Mouse (Mus musculus) right cerebral cortex, postnatal 10 days (tissue): ENCODE data around the gene Dlx5.
A peak's percentile ranks its signal among the peaks of the same experiment; 100 is the strongest.

ENCODE experiments used
- DNase-seq, 2 experiments: peaks; one replicate each; pipeline ENCODE4 v3.0.0; 2021; ENCODE audit warnings: low spot score in 2 of 2

Gene Dlx5

DNA sequence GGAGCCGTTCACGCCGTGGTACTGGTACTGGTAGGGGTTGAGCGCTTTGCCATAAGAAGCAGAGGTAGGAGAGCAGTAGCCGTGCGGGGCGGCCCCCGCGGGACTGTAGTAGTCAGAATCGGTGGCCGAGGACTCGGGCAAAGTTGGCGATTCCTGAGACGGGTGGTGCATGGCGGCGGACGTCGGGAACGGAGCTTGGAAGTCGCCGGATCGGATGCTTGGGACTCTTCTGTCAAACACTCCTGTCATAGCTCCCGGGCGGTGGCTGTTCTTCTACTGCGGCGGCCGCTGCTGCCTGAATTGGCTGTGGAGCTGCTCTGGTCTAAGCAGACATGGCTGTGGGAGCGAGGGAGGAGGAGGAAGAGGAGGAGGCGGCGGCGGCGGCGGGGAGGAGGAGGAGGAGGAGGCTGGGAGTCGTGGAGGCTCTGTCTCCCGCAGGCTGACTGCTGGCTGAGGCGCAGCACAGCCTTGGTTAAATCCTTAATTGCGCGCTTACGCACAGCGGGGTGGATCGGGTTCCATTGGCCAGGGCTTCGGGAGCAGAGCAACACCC, at the start of gene Dlx5:
Gene Dlx5, minus strand, starts transcription at position 448 of the 553 bp plus-strand sequence.
- DNase-seq: peak; percentile 81 to 86

DNA sequence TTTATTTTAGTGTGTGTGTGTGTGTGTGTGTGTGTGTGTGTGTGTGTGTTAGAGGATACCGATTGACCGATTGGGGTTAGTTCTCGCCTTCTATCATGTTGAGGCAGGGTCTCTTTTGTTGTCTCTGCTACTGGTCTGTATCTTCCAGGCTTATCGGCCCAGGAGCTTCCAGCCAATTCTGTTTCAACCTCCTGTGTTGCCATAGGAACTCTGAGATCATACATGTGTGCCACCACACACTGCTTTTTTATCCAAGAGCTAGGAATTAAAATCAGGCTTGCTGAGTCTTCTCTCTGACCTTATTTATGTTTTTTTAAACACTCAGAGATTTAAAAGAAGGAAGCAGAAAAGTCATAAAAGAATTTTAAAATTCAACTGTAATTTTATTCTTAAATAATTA, 49.6 kb upstream of the Dlx5 start:
- no peak for DNase-seq

DNA sequence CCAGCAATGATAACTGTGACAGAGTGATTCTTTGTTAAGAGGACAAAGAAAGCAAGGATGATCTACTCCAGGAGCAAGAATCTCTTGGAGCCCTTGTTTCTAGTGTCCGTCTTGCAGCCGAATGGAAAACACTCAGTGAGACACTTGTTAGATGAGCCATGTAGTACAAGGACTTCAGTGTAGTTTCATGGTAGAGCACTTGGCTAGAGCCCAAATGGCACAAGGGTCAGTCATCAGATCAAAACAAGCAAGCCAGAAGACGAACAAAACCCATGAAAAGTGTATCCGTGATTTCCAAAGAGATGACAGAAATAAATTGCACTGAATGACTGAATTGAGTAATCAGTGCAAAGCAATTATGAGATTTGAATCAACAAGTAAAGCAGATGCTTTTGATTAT, 48.9 kb upstream of the Dlx5 start:
- DNase-seq: no peak

DNA sequence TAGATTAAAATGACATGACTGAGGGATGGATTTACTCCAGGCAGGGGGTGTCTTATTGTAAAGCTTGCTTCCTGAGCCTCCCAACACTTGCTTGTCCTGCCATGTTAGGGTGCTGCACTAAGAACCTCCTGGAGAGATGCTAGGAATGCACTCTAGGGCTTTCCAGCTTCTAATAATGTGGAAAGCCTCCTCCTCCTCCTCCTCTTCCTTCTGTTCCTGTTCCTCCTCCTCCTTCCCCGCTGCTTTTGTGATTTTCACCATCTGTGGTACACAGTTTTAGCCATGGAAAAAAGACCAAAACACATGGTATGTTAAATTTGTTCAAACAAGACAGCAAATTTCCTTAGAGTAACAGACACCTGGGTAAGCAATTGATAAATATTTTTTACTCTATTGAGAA, 43.4 kb upstream of the Dlx5 start:
- DNase-seq: no peak

DNA sequence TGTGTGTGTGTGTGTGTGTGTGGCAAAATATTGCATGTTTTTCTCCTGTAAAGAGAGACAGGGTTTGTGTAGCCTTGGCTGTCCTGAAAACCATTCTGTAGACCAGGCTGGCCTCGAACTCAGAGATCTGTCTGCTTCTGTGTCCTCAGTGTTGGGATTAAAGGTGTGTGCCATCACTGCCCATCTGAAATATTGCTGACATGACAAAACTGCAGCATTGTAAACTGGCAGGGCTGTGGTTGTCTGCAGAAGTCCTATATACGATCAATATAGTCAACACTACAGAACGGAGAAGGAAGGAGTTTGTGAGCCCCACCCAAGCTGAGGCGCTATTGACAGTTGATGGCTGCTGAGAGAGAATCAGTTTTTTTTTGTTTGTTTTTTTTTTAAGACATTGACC, 35.4 kb upstream of the Dlx5 start:
- no peak for DNase-seq

DNA sequence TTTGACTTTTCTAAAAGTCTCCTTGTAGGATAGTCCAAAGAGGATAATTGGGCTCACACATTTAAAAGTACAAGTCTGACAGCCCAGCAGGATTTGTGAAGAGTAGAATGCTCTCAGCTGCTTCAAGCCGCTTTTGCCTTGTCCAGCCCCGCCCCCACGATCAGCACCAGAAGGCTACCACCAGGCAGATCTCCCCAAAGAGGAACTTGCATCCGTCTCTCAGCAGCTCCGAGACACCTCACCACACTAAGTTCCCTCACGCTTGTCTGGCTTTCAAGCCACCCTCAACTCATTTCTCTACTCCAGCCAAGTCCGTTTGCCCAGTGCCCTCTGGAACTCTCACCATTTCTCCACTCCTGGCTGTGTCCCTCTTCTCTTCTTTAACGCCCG, 33.6 kb upstream of the Dlx5 start:
- DNase-seq: no peak

DNA sequence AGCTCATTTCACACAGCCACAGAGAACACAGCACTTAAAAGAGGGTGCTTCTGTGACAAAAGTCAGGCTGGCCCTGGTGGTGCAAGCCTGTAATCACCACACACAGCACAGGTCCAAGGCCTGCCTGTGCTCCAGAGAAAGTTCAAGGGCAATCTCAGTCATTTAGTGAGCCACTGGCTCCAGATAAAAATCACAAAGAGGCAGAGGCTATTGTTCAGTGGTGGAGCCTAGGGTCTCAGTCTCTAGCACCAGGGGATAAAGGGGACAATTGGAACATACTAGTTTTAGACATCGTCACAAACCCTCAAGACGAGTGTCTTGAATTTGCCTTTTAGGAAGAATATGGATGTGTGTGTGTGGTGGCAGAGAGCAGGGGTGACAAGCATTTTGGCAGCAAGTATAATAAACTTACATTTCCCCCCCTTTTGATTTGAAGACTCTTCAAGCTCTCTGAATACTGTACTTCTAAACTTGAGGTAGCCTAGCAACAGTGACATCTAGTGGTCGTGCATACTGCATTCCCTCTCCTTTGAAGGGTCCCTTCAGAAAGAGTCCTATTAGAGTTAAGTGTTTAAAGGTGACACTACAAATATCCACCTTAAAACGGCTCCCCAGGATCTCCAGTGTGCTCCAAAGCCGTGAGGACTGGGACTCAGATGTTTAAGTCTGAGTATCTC, 33.1 kb upstream of the Dlx5 start:
- DNase-seq: peak; percentile 51 to 66

DNA sequence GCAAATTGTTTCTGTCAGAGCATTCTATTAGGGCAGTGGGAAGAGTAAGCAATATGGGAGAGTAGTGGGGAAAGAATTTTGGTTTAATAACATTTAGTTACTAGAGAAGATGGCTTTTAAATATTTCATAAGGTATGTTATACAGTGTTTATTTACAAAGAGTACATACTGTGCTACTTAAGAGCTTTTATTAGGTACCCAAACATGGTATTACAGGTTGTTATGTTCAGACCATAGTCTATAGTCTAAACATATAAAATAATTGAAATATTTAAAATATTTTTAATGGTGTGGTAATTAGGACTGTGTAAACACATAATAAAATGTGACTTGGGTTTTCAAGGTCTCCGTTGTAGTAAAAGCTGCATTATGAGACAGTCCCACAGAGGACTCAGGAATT, 32.4 kb upstream of the Dlx5 start:
- no peak for DNase-seq

DNA sequence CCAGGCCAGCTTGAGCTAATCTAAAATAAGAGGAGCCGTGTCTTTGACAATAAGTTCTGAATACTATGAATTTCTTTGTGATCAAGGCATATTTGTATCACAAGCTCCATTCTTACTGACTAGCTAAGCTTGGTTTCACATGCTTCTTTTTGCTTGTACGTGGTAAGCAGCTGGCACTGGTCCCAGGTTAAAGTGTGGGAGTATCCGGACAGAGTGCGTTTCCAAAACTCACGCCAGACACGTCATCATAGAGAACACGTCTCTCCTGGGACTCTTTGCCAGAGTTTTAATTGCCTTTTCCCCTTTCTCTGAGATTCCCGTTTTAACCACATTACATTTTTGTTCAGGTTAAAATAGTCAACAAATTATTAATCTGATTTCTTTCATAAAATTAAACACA, 27.7 kb upstream of the Dlx5 start:
- DNase-seq: no peak

DNA sequence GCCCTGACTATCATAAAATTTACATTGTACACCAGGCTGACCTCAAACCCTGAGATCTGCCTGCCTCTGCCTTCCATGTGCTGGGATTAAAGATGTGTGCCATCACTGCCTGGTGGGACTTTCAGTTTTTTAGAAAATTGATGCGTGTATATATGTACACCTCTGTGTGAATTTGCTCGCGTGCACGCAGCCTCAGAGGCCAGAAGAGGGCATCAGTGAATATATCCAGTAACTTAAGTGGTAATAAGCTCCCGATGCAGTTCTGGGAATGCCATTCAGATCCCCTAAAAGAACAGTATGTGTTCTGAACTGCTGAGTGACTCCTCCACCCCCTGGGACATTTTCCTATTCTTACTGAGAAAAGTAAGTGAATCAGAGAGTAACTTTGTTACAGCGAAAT, 8.2 kb upstream of the Dlx5 start:
- no peak for DNase-seq

DNA sequence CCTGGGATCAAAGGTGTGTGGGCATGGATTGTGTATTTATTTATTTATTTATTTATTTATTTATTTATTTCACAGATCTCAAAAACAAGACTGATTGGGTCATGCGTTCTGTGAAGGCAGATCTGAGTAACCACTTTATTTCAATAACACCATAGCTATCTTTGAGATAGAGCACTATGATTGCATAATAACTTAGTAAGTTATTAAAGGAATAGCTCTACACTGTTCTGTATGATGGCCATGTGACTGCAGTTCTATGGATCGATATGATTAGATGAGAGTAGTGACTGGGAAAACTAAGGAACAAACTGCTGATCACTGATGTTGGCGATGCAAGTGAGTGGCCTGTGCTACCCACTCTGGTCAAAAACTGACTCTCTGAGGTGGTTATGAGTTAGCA, 4.3 kb upstream of the Dlx5 start:
- DNase-seq: no peak

DNA sequence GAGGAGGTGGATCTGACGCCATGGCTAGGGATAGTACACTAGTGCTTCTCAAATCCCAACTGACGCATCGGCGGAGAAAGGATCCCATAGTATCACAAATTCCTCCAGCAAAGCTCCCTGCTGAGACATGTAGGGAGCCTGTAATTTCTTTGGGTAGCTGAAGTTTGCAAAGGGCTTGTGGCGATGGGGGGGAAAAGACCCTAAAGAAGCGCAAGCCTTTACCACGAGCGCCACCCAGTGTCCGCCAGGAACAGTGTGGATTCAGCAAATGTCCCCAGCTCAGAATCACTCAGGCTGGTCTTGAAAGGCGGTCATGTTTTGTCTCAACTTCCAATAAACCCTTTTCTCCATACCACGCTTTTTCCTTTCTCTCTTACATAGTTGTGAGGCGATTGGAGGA, 3.0 kb upstream of the Dlx5 start:
- DNase-seq: peak; percentile 77 to 85

DNA sequence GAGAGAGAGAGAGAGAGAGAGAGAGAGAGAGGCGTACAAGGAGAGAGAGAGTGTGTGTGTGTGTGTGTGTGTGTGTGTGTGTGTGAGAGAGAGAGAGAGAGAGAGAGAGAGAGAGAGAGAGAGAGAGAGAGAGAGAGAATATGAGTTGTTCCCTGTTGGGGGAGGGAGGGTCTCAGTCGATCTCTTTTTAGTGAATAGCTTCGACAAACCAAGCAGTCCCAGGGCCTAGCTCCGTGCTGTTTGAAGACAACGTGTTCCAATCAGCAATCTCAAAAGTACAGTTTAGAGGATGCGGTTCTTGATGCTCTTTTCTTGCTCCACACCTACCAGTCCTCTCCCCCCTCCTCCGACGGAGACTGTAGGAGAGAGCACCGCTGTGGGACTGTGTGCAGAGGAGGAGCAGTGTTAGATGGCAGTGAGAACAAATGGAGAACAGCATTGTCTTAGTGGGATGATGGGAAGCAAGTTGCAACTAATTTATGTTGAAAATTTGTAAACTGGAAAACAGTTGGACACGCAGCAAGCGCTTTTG, 447 bp upstream of the Dlx5 start:
- no peak for DNase-seq

DNA sequence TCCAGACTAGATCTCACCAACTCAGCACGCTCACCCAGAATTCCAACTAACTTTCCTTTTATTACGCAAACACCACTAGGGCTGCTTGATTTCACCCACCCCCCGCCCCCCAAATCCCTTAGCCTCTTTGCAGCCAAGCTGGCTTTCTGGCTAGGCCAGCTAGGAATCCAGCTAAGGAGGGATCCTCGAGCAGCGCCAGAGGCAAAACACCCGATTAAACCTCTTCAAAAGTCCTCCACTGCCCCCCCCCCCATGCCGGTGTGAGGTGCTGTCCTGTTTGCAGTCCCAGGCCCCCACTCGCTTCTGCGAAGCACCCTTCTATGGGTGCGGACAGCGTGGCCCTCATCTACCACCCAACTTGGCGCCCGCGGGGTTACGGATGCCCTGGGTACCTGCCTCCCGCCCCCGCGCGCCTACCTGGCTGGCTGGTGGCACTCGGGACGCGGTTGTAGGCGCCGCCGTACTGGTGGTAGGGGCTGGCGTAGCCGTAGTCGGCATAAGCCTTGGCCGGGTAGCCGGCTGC, 709 bp downstream of the Dlx5 start:
- DNase-seq: peak in 1 of 2 experiments; percentile 33

DNA sequence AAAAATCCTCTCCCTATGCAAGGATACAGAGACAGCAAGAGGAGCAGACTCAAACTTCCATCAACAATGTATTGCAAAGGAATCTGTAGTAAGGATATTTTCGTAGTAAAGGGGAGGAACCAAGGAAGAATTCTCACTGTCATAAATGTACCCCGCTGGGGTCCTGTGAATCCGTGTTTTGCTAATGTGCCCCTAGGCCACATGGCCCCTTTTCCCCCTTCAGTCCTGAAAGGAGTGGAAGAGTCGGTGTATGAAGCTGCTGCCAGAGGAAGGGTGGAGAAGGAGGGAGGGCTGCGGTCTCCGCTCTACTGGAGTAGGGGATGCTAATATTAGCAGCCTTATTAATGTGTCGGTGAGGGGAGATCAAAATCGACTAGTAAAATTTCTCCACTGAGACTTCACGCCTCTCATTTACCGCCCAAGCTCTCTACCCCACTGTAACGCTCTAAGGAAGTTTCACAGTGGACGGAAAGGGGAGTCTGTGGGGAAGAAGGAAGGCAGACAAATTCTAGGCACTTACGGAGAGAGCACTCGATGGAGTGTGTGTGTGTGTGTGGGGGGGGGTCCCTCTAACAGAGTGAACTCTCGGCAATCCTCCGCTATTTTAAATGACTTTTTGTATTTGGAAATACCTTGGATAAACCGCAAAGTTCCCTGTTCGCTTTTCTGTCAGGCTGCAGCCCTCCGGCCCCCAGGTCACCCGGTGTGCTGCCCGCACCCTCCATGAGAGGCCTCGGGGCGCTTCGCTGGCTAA, 1.3 kb downstream of the Dlx5 start:
- DNase-seq: no peak

DNA sequence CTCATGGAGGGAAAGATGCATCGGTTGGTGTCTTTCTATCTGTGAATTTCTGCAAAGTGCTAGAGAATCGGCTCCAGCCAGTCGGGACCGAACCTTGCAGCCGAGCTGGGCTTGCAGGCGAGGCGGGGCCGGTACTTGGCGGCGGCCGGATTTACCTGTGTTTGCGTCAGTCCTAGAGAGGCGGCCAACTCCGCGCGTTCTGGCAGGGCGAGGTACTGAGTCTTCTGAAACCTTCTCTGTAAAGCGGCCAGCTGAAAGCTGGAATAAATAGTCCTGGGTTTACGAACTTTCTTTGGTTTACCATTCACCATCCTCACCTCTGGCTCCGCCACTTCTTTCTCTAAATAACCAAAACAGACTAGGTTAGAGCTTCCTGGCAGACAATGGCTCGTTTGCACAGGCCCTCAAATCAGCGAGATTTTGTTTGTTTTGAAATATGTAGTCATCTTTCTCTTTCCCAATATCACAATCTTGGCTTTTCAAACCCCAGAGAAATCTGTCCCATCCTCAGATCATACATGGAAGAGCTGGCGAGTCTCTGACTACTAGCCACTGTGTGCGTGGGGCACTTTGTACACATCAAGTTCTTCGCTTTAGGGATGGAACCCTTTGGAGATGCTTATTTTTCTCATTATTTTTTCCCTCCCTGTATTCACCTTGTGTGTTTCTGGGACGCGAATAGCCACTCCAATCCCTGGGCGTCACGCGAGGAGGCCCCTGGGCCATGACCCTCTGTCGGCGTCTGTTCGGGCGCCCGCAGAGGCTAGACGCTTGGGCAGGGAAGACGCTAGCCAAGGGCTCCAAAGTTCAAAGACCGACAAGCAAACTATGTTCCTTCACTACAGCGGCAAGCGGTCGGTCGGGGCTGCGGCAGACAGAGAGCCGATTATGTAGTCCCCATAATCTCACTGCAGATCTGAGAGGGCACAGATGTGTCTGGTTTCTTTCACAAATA, 2.2 kb downstream of the Dlx5 start:
- no peak for DNase-seq

DNA sequence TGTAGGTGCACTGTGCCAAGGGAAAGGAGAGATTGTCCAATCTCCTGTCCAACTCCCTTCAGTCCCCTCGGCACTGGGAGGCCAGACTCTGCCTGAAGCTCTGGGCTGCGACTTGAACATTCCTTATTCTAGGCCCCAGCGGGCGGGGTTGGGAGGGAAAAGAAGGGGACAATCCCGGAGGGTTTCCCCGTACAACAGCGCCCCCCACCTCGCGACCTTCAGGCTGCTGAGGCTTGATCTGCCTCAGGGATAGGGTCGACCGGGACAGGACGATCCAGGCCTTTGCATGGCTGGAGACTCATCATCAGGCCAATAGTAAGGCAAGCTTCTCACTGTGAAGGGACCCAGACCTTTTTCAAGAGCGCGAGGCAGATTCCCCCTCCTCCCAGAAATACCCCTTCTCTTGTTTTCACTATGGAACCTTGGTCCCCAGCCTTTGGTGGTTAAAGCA, 3.0 kb downstream of the Dlx5 start:
- DNase-seq: no peak

DNA sequence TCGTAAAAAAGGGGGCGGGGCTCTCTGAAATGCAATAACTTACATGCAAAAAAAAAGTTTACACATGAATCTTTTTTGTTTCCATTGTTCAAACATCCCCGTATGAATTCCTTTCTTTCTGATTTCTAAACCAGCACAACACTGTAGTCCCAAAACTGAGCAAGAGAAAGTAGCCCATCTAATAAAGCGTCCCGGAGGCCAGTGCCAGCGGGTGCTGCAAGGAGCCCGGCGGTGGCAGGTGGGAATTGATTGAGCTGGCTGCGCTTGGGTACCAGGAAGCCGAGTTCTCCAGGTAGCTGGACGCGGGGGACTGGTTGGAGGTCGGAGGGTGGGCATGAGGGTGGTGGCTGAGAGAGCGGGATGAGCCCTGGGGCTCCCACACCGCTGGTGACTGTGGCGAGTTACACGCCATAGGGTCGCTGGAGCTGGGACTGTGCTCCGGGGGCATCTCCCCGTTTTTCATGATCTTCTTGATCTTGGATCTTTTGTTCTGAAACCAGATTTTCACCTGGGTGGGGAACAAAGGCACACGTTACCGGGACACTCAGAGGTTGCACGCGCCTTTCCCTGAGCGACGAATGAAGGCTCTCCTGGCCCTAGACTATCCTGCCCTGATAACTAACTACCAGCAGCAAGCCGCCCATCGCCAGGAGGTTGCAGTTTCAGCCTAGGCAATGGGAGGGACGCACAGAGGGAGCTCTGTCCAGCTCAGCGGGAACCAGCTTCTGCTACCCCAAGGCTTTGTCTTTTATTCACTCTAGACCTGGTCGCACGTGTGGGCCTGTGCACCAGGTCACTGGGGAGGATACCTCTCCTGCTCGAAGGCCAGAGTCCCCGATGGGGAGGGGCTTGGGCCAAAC, 3.7 kb downstream of the Dlx5 start:
- DNase-seq: no peak

DNA sequence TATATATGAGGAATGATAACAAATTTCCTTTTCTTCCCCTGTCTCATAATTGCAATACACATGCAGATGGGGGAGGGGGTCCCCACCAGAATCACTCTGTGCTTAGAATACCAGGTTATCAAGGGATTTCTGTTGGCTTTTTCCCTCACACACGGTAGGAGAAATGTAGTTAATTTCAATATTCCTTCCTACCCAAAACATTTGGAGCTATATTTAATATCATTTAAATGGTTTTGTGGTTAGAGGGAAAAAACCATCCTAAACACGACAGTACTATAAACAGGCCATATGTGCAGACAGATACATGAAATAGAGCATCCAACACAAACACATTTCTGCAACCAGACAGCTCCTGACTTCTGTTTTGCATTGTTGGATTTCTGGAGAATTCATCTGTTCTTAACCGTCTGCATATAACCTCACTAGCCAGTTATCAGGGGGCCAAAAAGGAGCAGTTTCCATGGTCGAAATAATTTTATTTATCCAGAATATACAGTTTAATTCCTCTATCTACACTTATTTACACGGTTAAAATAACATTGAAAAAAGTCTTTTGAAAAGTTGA, 4.5 kb downstream of the Dlx5 start:
- no peak for DNase-seq

DNA sequence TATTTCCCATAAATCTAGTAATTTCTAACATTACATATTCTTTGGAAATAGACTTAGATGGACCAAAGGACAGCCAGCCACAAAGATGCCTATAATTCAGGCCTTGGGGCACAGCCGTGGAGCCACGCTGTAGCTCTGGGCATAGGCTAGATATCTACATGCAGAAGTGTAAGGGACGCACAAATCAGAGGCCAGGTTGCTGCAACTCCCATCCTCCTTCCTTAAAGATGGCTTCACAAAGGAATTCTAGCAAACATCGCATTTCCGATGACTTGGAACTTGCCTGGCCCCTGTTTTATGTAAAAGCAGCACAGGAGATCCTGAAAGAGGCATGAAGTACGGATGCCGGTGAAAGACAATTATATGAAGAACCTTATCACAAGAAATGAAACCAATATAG, 5.2 kb downstream of the Dlx5 start:
- no peak for DNase-seq
